15 mouse cellular contexts compared by ENCODE assay signal in genomic region chr9:99158203-99158632, GRCm38 (mm10). TPM values are rescaled to one million over a fixed set of nuclear protein-coding genes. Genes with fewer than 3 reads are reported as not detected.
DNase-seq lines count a peak whose midpoint lies in the region; ATAC-seq and TF ChIP-seq lines count a peak whose summit lies in the region.
"Had no signal": no experiment of that assay in that cellular context is flagged by ENCODE, and none has a peak within 500 bp of the region (broad histone marks: within the 10 kb centered on the region; RNA-seq: fewer than 3 reads in every experiment).

No protein-coding gene starts in this region.

- no peaks in the 10 kb centered on the region for H3K27me3 ChIP-seq in heart, embryonic 11.5 days (ENCODE audit: control insufficient read depth, insufficient read depth, low read length)
- no peaks in the 10 kb centered on the region for H3K27me3 ChIP-seq in liver, adult 2 months (ENCODE audit: control insufficient read depth, insufficient read depth, low read length)
- no peaks in the 10 kb centered on the region for H3K27me3 ChIP-seq in liver, postnatal 0 days (ENCODE audit: insufficient read depth, low read length)
- H3K27me3 ChIP-seq in megakaryocyte, embryonic 14.5 days (replicated peaks): no peaks in the 10 kb centered on the region
- H3K27me3 ChIP-seq: forebrain, embryonic 12.5 days; hindbrain, embryonic 15.5 days; midbrain, embryonic 13.5 days had no signal

- no peaks in the 10 kb centered on the region for H3K79me2 ChIP-seq in liver, adult 2 months (ENCODE audit: control insufficient read depth, insufficient read depth, low read length)

- peak overlapping the region; percentile 45 for H3K4me2 ChIP-seq in heart, embryonic 11.5 days
- H3K4me2 ChIP-seq in liver, postnatal 0 days (ENCODE audit: low read depth, low read length): no peak overlapping the region
- H3K4me2 ChIP-seq: forebrain, embryonic 12.5 days; hindbrain, embryonic 15.5 days; liver, embryonic 15.5 days; midbrain, embryonic 13.5 days had no signal

- no peaks in the 10 kb centered on the region for H3K9me3 ChIP-seq in heart, embryonic 11.5 days (replicated peaks; ENCODE audit: control insufficient read depth, low read length)
- no peaks in the 10 kb centered on the region for H3K9me3 ChIP-seq in liver, postnatal 0 days (ENCODE audit: low read length)
- no peaks in the 10 kb centered on the region for H3K9me3 ChIP-seq in megakaryocyte, embryonic 14.5 days
- H3K9me3 ChIP-seq: forebrain, embryonic 12.5 days; hindbrain, embryonic 15.5 days; liver, embryonic 15.5 days; midbrain, embryonic 13.5 days had no signal

- no peaks in the 10 kb centered on the region for H3K36me3 ChIP-seq in heart, embryonic 11.5 days (ENCODE audit: control insufficient read depth, insufficient read depth, low read length)
- H3K36me3 ChIP-seq in liver, adult 2 months (ENCODE audit: control insufficient read depth, insufficient read depth, low read length): no peaks in the 10 kb centered on the region
- no peaks in the 10 kb centered on the region for H3K36me3 ChIP-seq in liver, postnatal 0 days (replicated peaks; ENCODE audit: insufficient read depth, low read length)
- H3K36me3 ChIP-seq in megakaryocyte, embryonic 14.5 days (replicated peaks; ENCODE audit: low read length): peaks cover 6% of the 10 kb centered on the region
- H3K36me3 ChIP-seq: forebrain, embryonic 12.5 days; hindbrain, embryonic 15.5 days; liver, embryonic 15.5 days; midbrain, embryonic 13.5 days had no signal

- 23% methylated on average over 7 of the region's 7 CpGs for WGBS in heart, embryonic 11.5 days (ENCODE audit: insufficient replicate concordance)
- 58% methylated on average over 7 of the region's 7 CpGs for WGBS in liver, adult 2 months
- 33% methylated on average over 7 of the region's 7 CpGs for WGBS in liver, postnatal 0 days (ENCODE audit: insufficient replicate concordance)

- no peak for DNase-seq in heart, postnatal 36 days
- peak; percentile 25 for DNase-seq in liver, adult 2 months (ENCODE audit: extremely low read depth, low read depth, low spot score)
- no peak for DNase-seq in liver, postnatal 0 days
- peak; percentile 53 for DNase-seq in ZHBTc4 (ENCODE audit: low read depth, low spot score)
- no peak for DNase-seq in spleen, adult 12 weeks (ENCODE audit: low spot score)
- no peak for DNase-seq in spleen, postnatal 36 days (ENCODE audit: low spot score in 2 of 2)
- DNase-seq: adrenal gland, postnatal 36 days; cerebellum, postnatal 36 days; right cerebral cortex, postnatal 25 days had no signal

- intact Hi-C loops in heart, postnatal 36 days (cut with DNase I): no loop called here

- H3K4me1 ChIP-seq in heart, embryonic 11.5 days (ENCODE audit: control insufficient read depth, insufficient read depth, low read length): 0 out of 2 replicates have a peak, but pooled peaks cover 2% of the 10 kb centered on the region
- H3K4me1 ChIP-seq in liver, adult 2 months (ENCODE audit: control insufficient read depth, insufficient read depth, low read length): no peaks in the 10 kb centered on the region
- H3K4me1 ChIP-seq in liver, postnatal 0 days (ENCODE audit: insufficient read depth): peaks cover 16% of the 10 kb centered on the region
- peaks cover 65% of the 10 kb centered on the region for H3K4me1 ChIP-seq in megakaryocyte, embryonic 14.5 days

- TF ChIP-seq CTCF in liver, adult 2 months (IDR thresholded peaks at IDR 0.05; ENCODE audit: low read depth, low read length): no peak
- TF ChIP-seq CTCF in liver, postnatal 0 days (IDR thresholded peaks at IDR 0.05; ENCODE audit: low read depth): no peak

- H3K9ac ChIP-seq in heart, embryonic 11.5 days (ENCODE audit: low read depth, low read length): no peak overlapping the region
- H3K9ac ChIP-seq in liver, adult 2 months (ENCODE audit: low read depth, low read length): no peak overlapping the region
- H3K9ac ChIP-seq in liver, postnatal 0 days (replicated peaks): no peak overlapping the region
- H3K9ac ChIP-seq: forebrain, embryonic 12.5 days; hindbrain, embryonic 15.5 days; liver, embryonic 15.5 days; midbrain, embryonic 13.5 days had no signal

- TF ChIP-seq EP300 in liver, postnatal 0 days (IDR thresholded peaks at IDR 0.05; ENCODE audit: low read depth): no peak

- no peak overlapping the region for H3K4me3 ChIP-seq in heart, embryonic 11.5 days (ENCODE audit: low read depth, low read length)
- H3K4me3 ChIP-seq in liver, adult 2 months (ENCODE audit: insufficient read depth, low read depth, low read length): no peak overlapping the region
- no peak overlapping the region for H3K4me3 ChIP-seq in liver, postnatal 0 days (ENCODE audit: low read depth, low read length)
- H3K4me3 ChIP-seq in megakaryocyte, embryonic 14.5 days (replicated peaks): peak overlapping the region; percentile 5
- H3K4me3 ChIP-seq: forebrain, embryonic 12.5 days; hindbrain, embryonic 15.5 days; liver, embryonic 15.5 days; midbrain, embryonic 13.5 days had no signal

- ATAC-seq in heart, embryonic 11.5 days (replicated peaks; ENCODE audit: insufficient number of reproducible peaks, low FRiP score, low TSS enrichment): no peak
- ATAC-seq in liver, postnatal 0 days: no peak
- ATAC-seq: midbrain, embryonic 13.5 days had no signal

- no peak for TF ChIP-seq POLR2A in liver, adult 2 months (IDR thresholded peaks at IDR 0.05; ENCODE audit: extremely low read depth, insufficient read depth, low read length)

- H3K27ac ChIP-seq in heart, embryonic 11.5 days (ENCODE audit: low read depth, low read length): 0 out of 2 replicates have a peak overlapping the region, but pooled peaks have one; percentile 15
- H3K27ac ChIP-seq in liver, adult 2 months (replicated peaks; ENCODE audit: insufficient read depth, low read depth, low read length): no peak overlapping the region
- no peak overlapping the region for H3K27ac ChIP-seq in liver, postnatal 0 days (ENCODE audit: low read depth)
- H3K27ac ChIP-seq: forebrain, embryonic 12.5 days; hindbrain, embryonic 15.5 days; liver, embryonic 15.5 days; midbrain, embryonic 13.5 days had no signal

RNA-seq across cellular contexts. Expression of gene Pik3cb, which starts 17.8 kb away (rescaled TPM):
- polyA plus RNA-seq in heart, embryonic 11.5 days (2014; fragmentation: Nextera tagmentation; extraction: Ambion mirVana): 1.3 and 2.5 TPM in 2 replicates
- total RNA-seq in heart, postnatal 36 days (2021): 10 to 100 TPM; 10.8 to 11.6 TPM
- total RNA-seq in liver, adult 2 months (2014; rRNA removed): 4.2 and 4.6 TPM in 2 replicates
- polyA plus RNA-seq in liver, adult 2 months (2012; rRNA removed): 2.3 and 2.5 TPM in 2 replicates
- polyA plus RNA-seq in liver, postnatal 0 days (2015; fragmentation: Nextera tagmentation; extraction: Ambion mirVana): 2.0 and 2.3 TPM in 2 replicates
- polyA plus RNA-seq in megakaryocyte, embryonic 14.5 days (2012; ENCODE audit: insufficient read depth, low replicate concordance): 0.82 and 1.8 TPM in 2 replicates

Comparison
In these comparisons a context has a peak if more than half of its experiments do, and no peak if none do; other contexts are left out.
1. DNase-seq: peak in liver, adult 2 months (single experiment) and ZHBTc4 (single experiment); none in heart, postnatal 36 days (0 of 2), liver, postnatal 0 days (single experiment), spleen, adult 12 weeks (single experiment) and spleen, postnatal 36 days (0 of 2).